Mouse (Mus musculus): Measurements from ENCODE around the gene Twist2.

The Twist2 gene

DNA sequence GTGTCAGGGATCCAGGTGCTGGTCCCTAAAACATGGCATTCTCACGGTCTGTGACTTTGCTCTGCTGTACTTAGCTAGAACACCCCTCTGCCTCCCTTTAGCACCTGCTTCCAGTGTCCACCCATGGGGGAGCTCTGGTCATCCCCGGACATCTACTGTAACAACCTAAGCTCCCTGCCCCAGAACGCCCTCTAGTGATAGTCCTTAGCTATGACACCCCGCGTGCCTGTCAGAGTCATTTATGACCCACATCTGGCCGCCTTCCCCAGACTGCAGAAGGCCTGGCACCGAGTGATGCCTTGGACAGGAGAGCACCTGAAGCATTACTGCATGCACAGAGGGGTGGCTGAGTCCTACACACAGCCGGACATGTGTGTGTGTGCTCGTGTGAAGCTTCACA lies 18.0 kb downstream of the Twist2 start:
- no peak for DNase-seq

DNA sequence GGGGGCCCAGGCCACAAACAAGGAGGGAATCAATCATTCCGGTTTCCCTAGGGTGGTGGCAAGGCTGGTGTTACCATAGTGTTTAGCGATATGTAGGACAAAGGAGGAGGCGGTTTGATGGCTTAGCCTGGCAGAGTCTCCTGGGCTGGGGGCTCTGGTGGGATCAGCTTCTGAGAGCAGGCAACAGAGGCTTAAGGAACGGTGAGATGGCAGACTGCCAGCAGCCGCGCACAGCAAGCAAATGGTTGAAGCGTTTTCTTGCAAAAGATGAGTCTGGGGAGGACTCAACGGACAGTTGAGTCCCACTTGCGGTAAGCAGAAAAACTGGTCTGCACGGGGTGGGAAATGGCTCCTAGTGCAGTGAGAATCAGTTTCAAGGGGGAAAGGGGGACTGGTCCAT lies 19.3 kb downstream of the Twist2 start:
- DNase-seq: no peak

DNA sequence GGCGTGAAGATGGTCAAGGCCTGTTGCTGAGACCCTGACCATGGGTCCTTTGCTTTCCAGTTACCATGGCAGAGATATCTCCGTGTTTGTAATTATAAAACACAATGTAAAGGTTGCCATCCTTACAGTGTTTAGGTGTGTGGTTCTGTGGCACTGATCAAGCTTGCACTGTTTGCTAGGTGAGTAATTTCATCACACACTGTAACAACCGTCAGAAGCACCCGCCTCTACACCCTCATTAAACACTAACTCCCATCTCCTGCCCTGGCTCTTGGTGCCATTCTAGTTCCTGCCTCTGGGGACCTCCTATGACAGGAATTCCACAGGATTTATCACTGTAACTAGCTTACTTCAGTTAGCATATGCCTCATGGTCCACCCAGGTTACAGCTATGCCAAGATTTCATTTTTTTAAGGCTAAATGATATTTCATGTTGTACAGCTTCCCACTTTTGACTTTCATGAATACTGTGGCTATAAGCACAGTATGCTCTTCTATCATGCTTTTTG lies 21.1 kb downstream of the Twist2 start:
- DNase-seq: no peak

DNA sequence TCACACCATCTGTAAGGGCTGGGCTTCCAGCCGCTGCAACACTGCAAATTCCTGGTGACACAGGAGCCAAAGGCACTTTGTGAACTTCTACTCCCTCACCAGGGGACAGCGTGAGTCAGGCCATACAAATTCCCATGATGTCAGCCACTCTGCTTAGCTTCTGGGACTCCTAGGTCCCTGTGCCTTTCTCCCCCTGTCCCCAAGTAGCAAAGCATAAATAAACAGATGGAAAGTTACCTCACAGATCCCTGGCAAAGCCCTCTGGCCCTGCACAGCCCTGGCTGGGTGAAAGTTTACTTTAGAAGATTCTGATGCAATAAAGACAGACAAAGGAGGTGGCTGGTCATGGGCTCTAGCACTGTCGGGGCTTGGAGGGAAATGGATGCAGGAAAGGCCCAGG lies 22.3 kb downstream of the Twist2 start:
- DNase-seq: no peak

DNA sequence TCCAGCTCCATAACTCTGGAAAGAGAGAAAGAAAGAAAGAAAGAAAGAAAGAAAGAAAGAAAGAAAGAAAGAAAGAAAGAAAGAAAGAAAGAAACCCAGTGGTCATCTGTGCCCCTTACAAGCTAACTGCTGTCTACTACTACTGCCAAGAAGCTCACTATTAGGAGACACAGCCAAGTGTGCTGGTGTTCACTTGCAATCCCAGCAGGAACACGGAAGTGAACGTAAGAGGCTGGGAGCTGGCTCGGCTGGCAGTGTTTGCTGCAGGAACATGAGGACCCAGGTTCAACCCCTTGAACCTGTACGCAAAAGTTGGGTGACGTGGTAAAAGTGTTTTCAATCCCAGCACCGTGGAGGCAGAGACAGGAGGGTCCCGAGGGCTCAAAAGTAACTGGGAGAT lies 22.7 kb downstream of the Twist2 start:
- no peak for DNase-seq

DNA sequence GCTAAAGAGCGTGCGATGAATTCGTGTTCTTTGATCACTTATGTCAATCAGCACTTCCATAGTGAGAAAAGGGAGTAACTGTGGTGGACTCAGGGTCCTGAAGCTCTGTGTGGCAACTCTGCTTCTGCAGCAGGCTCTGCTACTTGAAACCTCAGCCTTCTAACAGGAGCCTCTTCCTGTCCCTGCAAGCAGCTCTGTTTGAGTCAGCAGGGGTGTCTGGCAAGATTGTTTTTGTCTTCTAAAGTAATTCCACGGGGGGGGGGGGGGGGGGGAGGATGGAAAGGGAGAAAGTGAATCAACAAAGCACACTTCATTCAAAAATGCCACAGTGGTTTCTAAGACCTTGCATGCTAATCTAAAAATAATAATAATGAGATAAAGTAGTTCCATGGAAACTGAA lies 24.0 kb downstream of the Twist2 start:
- no peak for DNase-seq

DNA sequence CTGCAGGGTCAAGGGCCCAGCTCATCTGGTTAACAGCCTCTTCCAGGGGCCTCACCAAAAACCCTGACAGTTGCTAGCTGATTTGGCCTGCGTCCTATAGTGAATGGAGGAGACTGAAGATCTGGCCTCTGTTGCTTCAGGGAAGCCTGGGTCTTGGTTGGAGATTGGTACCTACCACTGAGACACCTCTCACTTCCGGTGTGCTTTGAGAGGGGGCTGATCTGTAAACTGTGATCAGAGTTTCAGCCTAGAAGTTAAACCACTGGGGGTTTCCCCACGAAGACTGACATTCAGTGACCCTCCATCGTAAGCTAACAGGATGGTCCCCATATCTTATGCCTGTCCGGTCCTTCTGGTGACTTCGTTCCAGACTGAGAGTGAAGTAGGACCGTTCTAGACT lies 30.7 kb downstream of the Twist2 start:
- DNase-seq: no peak

DNA sequence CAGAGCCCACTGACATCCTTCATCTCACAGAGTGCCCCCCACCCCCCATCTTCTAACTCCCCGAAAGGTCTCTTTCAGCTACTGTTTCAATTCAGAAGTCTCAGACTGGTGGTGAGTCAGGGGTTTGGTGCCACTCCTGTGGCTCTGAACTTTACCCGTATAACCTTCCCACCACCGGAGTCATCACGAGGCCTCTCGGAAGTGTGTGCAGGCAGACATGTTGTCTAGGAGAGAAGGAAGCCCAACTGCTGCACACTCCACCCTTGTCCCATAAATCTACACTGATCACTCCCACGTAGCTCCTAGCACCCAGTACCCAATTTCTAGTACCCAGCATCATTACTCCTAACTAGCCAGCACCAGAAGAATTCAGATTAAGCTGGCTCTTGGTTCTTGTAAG lies 38.3 kb downstream of the Twist2 start:
- DNase-seq: no peak

DNA sequence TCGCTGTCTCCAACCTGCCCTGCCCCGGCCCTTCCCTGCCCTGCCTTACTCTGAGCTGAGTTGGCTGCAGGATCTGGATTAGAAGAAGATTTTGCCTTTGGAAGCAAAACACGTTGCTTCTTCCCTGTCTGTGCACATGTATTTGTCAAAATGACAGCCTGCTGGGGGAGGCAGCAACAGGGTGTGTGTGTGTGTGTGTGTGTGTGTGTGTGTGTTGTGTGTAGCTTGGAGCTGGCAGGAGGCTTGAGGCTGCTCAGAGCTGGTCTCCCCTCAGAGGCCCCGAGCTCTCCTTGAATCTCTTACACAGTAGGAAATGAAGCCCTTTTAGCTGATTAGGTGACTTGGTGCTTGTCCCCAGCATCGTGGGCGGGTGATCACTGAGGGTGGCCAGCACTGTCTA lies 38.7 kb downstream of the Twist2 start:
- DNase-seq: no peak

DNA sequence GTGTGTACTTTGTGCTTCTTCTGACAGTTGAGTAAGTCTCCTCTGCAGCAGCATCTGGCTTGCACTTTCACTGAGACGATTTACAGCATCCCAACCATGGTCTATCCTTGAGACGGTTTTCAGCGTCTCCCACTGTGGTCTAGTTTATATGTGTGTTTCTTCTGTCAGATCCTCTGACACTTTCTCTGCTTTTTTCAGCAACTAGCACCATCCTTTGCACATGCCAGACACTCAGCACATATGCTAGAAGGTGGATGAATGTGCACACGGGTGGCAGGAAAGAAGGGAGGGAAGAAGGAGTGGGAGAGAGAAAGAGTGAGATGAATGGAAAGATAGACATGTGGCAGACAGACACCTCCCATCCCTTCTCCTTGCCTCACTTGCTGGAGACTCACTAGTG lies 43.0 kb downstream of the Twist2 start:
- no peak for DNase-seq

DNA sequence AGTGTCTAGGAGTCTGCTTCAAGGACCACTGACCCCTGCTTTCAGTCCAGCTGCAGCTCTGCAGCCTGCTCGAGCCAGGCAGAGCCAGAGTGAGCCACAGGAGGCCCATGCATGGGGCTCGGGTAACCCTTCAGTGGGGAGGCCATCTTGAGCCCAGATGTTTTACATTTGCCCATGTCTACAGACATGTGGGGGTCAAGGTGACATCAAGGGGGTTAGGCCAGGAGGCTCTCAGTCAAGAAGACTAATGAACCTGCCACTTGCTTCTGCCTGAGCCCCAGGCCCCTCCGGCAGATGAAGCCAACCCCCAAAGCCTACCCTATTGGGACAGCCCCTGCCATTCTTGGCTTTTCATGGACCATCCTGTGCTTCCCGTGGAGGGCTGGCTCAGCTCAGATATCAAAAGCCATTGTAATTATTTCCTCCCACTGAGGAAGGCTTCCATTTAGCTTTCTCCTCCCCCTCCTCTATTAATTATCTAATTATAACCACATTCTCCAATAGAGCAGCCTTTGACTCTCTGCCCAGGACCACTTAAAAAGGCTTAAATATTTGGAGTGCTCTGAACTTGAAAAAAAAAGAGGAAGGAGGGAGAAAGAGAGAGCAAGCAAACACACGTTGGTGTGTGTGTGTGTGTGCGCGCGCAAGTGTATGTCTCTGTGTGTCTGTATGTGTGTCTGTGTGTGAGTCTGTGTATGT lies 43.6 kb downstream of the Twist2 start:
- no peak for DNase-seq

DNA sequence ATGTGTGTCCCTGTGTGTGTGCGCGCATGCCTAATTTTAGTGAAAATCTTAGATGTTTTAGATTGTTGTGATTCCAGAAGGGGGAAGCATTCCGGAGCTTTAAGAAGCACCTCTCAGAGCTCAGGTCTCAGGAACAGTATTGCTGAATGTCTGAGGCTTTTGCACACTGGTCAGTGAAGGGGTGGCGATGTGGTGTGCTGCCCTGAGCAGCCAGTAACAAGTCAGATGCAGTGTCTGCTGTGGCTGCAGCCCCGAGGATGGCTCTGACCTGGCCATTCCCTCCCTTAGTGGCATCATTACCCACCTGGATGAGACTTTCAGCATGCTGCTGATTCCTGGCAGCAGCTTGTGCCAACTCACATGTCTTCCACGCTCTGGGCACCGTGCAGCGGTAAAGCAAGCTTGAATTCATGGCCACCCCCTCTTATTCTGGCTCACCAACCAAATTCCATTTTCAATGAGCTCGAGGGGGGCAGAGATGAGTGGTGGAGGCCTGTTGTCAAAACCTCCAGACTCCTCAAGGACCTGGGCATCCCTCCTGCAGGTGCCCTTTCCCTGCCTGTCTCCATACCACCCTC lies 44.2 kb downstream of the Twist2 start:
- DNase-seq: no peak

DNA sequence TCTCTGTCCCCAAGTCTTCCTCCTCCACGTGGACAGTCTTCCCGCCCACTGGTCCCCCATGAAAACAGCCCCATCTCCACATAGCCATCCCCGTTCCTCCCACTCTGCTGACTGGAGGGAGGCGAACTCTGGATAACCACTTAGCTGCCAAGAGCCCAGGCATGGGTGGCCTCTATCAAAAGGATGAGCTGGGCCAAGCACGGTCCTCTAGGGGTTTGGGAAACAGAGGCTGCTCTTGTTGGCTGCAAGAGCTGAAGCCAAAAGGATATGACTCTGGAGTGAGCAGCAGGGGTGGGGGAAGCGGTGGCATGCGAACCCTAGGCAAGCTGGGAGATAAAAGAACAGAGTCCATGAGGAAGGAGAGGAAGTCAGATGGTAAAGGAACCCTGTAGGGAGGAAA lies 50.0 kb downstream of the Twist2 start:
- no peak for DNase-seq

DNA sequence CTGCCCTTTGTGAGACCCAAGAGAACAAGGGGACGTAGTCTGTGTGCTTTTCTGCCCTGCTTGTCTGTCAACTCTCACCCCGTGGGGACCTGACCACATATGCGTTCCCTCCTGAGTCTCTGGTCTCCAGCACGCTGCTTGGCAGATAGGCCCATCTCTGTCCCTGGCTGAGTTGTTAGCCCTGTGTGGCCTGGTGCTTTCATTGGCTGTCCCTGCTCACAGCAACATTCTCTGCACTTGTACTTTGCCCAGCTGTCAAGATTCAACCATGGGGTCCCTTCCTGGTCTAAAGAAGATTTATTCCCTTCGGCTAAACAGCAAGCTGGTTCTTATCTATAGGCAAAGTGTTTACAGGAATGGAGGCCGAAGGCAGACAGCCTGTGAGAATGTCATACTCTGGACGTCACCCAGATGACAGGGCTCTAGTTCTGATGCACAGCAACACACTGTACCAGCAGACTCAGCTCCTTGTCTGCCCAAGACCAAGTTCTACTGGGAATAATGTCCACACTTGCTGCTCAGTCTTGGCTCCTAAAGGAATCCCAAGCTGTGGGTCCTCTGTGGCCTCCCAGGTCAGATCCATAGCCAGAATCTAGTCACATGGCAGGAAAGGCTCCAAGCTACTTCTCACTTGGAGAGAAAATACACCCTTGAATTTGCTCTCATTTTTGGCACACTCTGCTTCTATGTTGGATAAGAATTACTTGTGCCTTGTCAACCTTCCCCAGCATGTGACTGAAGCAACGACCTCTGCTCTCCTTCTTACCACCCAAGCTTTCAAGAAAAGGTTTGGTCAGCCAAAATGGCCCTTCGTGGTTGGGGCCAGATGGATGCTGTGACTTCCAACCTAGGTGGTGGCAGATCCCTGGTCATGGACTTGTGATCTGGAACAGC lies 55.8 kb downstream of the Twist2 start:
- DNase-seq: no peak

DNA sequence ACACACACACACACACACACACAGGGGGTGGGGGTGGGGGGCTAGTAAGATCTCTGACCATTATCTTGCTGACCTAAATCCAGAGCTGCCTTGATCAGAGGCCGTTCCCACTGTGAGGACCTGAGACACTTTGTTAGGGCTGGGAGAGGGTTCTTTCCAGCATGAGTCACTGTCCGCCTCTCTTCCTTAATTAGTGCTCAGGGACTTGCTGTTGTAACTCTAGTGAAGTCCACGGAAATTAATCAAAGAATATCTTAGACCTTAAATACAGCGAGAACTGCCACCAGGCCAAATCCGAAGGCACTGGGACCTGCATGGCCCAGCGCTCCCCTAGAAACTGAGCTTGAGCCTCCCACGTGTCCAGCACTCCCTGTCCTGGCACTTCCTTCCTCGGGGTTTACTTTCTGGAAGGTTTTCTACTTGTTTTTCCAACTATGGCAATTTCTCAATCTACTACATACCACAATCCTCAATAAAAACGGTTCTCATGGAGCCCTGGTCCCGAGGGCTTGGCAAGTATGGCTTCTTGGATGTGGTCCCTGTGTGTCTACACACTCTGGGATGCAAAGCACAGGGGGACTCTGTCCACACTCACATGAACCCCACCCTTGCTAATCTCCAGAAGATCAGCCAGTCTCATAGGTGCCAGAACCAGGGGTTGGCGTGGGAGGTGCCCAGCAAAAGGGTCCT lies 57.0 kb downstream of the Twist2 start:
- no peak for DNase-seq

DNA sequence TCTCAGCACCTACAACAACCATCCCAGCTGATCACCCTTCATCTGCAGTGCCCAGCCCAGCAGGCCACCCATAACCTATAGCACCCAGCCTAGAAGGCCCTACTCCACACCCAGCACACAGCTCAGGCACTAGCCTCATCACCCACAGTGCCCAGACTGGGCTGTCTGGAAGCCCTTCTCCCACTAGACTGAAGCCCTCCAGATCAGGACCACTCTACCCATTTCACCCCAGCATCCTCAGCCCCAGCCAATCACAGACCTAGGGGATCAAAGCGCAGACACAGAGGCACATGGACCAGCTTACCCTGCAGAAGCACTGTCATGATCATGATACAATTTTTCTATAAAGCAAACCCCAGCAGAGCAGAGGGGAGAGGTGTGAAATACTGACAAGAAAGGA lies 57.6 kb downstream of the Twist2 start:
- DNase-seq: no peak

DNA sequence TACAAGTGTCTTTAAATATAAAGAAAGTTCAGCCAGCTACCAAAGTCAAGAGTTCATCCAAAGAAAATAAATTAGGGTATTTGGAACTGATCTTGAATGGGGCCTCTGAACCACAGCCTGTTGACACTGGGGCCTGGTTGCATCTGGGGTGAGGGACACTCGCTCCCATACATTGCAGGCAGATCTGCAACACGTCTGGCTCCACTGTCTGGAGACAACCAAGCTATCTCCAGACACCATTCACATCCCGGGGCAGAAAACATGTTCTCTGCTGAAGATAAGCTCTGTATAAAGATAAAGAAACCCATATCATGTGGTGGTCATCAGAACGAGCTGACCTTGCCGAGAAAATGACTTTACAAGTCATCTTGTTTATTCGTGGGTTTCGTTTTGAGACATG lies 60.2 kb downstream of the Twist2 start:
- no peak for DNase-seq

DNA sequence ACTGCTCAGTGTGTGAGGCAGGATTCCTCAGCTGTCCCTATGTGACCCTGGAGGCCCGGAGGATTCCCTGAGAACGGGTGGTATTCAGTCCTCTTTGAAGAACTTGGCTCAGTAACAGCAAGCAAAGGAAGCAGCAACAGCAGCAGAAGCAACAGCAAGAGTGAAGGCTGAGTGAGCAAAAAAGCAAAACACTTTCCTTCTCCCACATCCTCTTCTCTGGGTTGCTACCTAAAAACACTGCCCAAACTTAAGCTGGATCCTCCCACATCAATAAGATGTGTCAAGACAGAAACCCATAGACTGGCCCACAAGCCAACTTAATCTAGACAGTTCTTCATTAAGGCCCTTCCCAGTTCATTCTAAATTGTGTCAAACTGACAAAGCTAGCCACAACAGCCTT lies 64.7 kb downstream of the Twist2 start:
- DNase-seq: no peak

DNA sequence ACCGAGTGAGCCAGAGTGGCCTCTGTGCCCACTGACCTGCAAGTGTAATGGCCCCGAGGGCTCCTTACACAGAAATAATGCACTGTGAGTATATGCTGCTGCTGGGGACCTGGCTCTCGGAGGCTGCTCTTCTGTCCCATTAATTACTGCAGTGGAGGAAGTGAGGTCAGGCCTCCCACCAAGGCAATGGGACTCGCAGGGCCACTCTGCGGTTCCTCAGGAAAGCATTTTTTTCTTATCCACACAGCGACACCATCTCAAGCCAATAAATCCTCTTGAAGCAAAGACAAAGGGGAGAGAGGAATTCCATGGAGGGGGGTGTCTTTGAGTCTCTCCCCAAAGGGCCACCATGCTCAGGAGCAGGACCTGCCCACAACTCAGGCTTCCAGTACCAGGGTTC lies 69.8 kb downstream of the Twist2 start:
- DNase-seq: no peak

DNA sequence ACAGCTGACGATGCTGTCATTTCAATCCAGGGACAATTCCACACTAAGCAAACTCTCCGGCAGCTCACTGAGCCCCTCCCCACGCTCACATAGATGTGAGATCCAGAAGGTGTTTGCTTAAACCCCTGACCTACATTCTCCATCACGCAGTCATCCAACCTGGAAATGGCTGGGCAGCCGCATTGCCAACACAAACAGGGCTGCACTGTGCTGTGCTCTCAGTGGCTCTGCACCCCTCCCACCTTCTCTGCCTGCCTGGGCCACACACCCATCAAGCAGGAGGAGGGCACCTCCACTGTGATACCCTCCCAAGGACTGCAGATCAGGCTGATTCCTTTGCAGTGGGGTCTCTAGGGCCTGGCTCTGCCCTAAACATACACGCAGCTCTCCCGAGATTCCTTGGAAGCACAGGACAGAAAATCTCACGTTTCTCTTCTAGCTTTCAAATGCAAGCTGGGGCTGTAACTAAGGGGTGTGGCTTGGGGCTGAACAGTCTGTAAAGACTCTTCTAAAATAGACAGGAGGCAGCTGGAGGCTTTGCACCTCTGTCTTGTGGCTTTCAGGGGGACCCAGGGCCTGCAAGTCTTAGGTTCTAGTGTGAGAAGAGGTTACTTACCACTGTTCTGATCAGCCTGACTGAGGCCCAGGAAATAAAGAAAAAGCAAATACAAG lies 71.3 kb downstream of the Twist2 start:
- no peak for DNase-seq

DNA sequence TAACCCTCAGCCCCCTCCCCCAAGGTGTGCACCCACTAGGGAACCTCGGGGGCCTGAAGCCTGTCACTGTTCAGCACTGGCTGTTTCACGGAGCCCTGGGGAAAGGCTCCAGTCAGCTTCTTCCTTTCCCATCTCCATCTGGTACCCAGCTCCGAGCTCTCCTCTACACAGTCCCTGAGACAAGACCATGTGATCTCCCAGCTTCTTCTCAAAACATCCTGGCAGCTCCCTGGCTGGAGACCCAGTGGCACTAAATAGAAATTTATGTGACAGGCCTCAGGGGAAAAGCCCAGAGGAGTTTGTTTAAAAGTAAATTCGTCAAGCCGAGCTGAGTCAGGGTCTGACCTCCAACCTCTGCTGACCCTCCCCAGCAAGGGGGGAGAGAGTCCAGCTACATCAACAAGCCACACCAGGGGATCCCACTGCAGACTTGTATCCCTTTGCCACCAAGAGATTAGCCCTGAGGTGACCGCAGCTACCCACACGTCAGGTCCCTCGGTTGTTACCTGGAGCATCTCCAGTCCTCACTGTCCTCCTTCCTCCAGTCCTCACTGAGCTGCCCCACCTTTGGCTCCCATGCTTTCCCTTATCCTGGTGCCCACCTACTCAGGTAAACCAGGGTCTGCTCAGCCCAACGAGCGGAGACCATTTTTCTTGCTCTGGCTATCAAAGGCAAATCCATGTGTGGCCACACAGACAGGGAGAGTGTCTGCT lies 72.5 kb downstream of the Twist2 start:
- no peak for DNase-seq

DNA sequence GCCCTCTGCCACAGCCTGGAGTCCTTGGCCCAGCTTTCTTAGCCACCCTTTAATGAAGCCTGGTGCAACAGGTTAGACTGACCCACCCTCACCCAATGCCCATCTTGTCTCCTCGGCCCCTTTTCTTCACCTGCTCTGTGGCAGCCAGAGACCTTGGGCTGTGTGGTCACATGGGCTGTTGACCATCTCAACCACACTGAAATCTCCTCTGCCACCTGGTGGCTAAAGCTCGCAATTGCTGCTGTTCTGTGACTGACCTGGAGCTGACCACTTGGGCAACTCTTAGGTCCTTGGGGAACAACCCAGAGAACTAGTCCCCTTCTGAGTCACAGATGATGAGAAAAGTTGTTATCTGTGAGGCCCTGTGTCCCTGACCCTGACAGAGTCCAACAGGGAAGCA lies 73.4 kb downstream of the Twist2 start:
- DNase-seq: peak; percentile 49
